Mouse (Mus musculus) hindbrain, embryonic 13.5 days (tissue): ENCODE measurements at regions not wholly inside any gene's neighbourhood (a gene's known extent, or its start where the extent isn't known, plus 50 kb on each side); places are given as distances from the start of the nearest gene placed in this dataset.

ENCODE experiments used
- ATAC-seq: fragments of 200-750 bp; cut with Nextera tagmentation; 2 replicates; pipeline ENCODE4 v1.8.0; 2017; ENCODE audit warnings: moderate TSS enrichment; ENCODE audit not compliant: low FRiP score
- H3K27ac ChIP-seq: fragments of 300-500 bp; sonication (generic); 2 replicates; pipeline ENCODE4 v1.5.1; 2015; ENCODE audit warnings: inconsistent platforms, mild to moderate bottlenecking, moderate library complexity
- H3K27me3 ChIP-seq: fragments of 300-500 bp; sonication (generic); 2 replicates; pipeline ENCODE4 v1.6.1; 2015; ENCODE audit warnings: mild to moderate bottlenecking, inconsistent platforms
- H3K36me3 ChIP-seq: fragments of 300-500 bp; sonication (generic); 2 replicates; pipeline ENCODE4 v1.6.1; 2015; ENCODE audit warnings: mild to moderate bottlenecking, inconsistent platforms
- H3K4me1 ChIP-seq: fragments of 300-500 bp; sonication (generic); replicated peaks from 2 replicates; pipeline ENCODE4 v1.6.1; 2015; ENCODE audit warnings: inconsistent platforms
- H3K4me2 ChIP-seq: fragments of 300-500 bp; sonication (generic); 2 replicates; pipeline ENCODE4 v1.6.1; 2015; ENCODE audit warnings: inconsistent platforms, mild to moderate bottlenecking, moderate library complexity
- H3K4me3 ChIP-seq: fragments of 300-500 bp; sonication (generic); 2 replicates; pipeline ENCODE4 v1.5.1; 2015; ENCODE audit warnings: mild to moderate bottlenecking, inconsistent platforms
- H3K9ac ChIP-seq: fragments of 300-500 bp; sonication (generic); 2 replicates; pipeline ENCODE4 v1.6.1; 2015; ENCODE audit warnings: mild to moderate bottlenecking, inconsistent platforms
- H3K9me3 ChIP-seq: fragments of 300-500 bp; sonication (generic); 2 replicates; pipeline ENCODE4 v1.6.1; 2016; ENCODE audit warnings: inconsistent platforms
- WGBS: fragments of 180-500 bp; shearing (Covaris S2); methylation state at CpG from one replicate; pipeline ENCODE4 v1.1.7; 2015; 5-methylcytosine and 5-hydroxymethylcytosine counted together

DNA sequence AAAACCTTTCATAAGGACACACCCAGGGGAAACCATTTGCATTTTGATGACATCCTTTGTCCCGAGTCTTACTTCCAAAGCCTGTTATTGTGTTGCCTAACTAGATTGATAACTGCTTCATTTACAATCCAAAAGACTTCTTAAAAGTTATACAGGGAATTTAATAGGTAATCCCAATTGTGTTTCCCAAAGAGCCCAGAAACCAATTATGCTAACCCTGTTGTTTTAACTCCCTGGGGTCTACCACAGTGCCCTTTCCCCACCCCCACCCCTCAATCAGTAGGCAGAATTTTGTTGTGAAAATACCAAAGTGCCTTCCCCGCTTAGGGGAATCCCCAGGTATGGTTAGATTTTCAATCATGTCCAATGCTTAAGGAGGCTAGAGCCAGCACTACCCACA is 621.3 kb upstream of the Gm10131 start:
- Histone ChIP-seq H3K27ac (no peak overlapping the region), H3K27me3 (no peaks in the 10 kb centered on the region), H3K4me2 (no peak overlapping the region), H3K4me1 (peaks cover 19% of the 10 kb centered on the region), H3K36me3 (no peaks in the 10 kb centered on the region), H3K9ac (no peak overlapping the region), H3K4me3 (no peak overlapping the region), H3K9me3 (no peaks in the 10 kb centered on the region)
- ATAC-seq: no peak
- 14% methylated on average over 2 of the region's 2 CpGs for WGBS

DNA sequence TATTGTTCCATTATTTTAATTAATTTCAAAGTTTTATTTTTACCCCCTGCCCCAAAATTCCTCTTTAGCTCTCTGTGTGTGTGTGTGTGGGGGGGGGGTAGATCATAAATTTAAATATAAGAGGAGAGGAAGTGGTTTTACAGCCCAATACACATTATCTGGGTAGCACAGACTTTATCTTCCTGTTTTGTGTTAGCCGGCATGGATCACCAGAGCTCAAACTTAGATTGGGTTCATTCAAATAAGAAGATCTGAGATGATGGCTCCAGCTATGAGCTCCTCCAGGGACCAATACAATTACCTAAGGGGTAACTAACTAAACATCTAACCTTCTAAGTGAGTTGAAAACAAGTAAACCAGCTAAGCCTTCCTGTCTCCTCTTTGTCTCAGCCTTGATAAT is 620.8 kb upstream of the Gm10131 start:
- 24% methylated on average over 1 of the region's 1 CpGs for WGBS
- Histone ChIP-seq H3K27ac (no peak overlapping the region), H3K4me1 (peaks cover 19% of the 10 kb centered on the region), H3K27me3 (no peaks in the 10 kb centered on the region), H3K9me3 (no peaks in the 10 kb centered on the region), H3K9ac (no peak overlapping the region), H3K4me3 (no peak overlapping the region), H3K4me2 (no peak overlapping the region), H3K36me3 (no peaks in the 10 kb centered on the region)
- no peak for ATAC-seq

DNA sequence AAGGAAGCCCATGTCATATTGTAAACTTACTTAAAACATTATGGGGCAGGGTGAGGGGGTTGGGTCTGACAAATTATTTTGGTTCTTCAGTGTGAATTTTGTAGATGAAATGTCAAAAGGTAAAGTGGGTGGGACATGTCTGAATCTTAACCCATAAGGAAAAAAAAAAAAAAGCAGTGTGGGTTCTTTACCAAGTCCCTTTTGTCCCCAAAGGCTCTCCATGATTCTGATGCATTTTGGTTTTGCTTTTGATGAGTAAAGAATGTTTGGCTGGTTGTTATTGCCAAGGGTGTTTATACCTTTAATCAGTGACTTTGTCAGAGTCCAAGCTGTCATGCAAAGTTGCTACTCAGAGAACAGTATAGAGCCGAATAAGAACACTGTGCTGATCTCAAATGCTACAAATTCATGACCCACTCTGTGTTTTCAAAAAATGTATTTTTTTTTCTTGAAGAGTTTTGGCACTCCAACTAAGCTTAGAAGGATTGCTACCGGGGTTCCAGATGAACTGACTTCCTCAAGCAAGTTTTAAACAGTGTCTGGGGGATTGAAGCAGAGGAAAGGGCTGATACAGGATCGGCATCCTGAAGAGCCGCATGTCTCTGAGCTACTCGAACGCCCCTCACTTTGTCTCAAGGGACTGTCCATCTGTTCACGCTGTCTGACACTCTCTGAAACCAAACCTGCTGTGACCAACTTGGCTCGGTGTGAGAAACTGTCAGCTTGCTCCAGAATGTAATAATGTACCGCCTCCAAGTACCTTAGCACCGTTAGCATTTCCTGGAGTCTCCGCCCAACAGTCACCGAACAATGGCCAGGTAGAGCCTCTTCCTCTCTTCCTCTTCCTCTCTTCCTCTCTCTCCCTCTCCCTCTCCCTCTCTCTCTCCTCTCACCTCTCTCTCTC is 619.8 kb upstream of the Gm10131 start:
- ATAC-seq: 0 out of 2 replicates have a peak, but pooled peaks have one; percentile 36
- H3K36me3 ChIP-seq: no peaks in the 10 kb centered on the region
- H3K9ac ChIP-seq: no peak overlapping the region
- H3K4me1 ChIP-seq: peaks cover 19% of the 10 kb centered on the region
- H3K27ac ChIP-seq: no peak overlapping the region
- WGBS: 26% methylated on average over 12 of the region's 12 CpGs
- no peaks in the 10 kb centered on the region for H3K27me3 ChIP-seq
- H3K4me2 ChIP-seq: peak overlapping the region; percentile 36
- no peak overlapping the region for H3K4me3 ChIP-seq
- no peaks in the 10 kb centered on the region for H3K9me3 ChIP-seq

DNA sequence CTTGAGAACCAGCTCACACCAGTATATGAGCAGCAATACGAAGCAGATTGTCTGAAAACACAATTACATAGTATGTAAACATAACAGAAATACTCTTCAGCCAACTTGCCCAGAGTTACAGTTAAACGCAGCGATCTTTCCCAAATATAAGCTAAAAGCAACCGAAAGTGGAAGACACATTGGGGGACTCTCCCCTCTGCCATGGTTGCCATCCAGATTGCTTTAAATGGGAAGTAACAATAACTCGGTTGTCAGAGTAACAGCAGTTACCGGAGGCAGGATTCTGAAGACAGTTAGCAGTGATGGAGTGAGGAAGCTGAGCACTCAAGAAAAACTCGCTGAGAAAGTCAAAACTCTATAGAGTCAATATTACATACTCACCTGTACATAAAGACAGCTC is 618.0 kb upstream of the Gm10131 start:
- no peak for ATAC-seq
- H3K9ac ChIP-seq: no peak overlapping the region
- no peaks in the 10 kb centered on the region for H3K27me3 ChIP-seq
- H3K9me3 ChIP-seq: no peaks in the 10 kb centered on the region
- H3K4me2 ChIP-seq: no peak overlapping the region
- H3K36me3 ChIP-seq: no peaks in the 10 kb centered on the region
- H3K27ac ChIP-seq: no peak overlapping the region
- H3K4me1 ChIP-seq: peaks cover 19% of the 10 kb centered on the region
- H3K4me3 ChIP-seq: no peak overlapping the region
- WGBS: 84% methylated on average over 7 of the region's 7 CpGs

DNA sequence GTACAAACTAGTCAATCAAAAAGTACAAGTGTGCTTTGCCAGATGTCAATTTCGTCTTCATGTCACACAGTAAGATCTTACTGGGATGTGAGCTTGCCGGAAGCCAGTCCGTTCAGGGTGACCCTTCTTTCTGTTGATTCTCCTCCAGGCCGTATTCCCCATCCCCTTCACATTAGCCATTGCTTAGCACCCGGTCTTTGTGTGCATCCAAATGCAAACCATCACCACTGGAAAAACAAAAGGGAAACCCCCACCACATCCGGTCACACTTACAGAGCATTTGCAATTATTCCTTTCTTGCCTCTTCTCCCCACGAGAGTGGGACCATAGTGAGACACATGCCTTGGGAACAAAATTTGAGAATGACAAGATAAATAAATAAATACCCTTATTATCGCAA is 616.2 kb upstream of the Gm10131 start:
- Histone ChIP-seq H3K9ac (no peak overlapping the region), H3K9me3 (no peaks in the 10 kb centered on the region), H3K36me3 (no peaks in the 10 kb centered on the region), H3K27ac (no peak overlapping the region), H3K27me3 (no peaks in the 10 kb centered on the region), H3K4me2 (no peak overlapping the region), H3K4me3 (no peak overlapping the region), H3K4me1 (peaks cover 15% of the 10 kb centered on the region)
- no peak for ATAC-seq
- WGBS: 51% methylated on average over 8 of the region's 8 CpGs

DNA sequence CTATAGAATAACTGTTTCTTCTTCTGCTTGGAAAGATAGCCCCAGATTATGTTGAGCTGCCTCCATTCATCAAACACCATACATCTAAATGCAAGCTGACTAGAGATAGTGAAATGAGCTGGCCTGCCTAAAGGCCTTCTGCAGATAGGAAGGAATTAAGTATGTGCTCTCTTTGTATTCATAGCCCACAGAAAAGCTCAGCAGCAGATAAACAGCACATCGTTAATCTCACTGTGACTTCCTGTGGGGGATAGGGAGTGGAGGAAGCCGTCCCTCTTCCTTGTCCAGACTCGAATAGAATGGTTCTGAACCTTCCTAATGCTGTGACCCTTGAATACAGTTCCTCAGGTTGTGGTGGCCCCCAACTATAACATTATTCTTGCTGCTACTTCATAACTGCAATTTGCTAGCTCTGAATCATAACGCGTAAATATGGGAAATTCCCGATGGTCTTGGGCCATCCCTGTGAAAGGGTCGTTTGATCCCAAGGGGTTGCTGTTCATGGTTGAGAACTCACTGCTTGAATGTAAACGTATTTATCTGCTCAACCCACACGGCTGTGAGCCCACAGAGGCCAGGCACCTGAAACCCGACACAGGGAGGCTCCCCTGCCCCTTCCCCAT is 614.7 kb upstream of the Gm10131 start:
- Histone ChIP-seq H3K4me1 (peaks cover under 1% of the 10 kb centered on the region; the same call in 1 of the 2 replicates), H3K27me3 (no peaks in the 10 kb centered on the region), H3K9me3 (no peaks in the 10 kb centered on the region), H3K4me3 (no peak overlapping the region), H3K36me3 (no peaks in the 10 kb centered on the region), H3K4me2 (no peak overlapping the region), H3K9ac (no peak overlapping the region), H3K27ac (no peak overlapping the region)
- WGBS: 65% methylated on average over 10 of the region's 10 CpGs
- no peak for ATAC-seq

DNA sequence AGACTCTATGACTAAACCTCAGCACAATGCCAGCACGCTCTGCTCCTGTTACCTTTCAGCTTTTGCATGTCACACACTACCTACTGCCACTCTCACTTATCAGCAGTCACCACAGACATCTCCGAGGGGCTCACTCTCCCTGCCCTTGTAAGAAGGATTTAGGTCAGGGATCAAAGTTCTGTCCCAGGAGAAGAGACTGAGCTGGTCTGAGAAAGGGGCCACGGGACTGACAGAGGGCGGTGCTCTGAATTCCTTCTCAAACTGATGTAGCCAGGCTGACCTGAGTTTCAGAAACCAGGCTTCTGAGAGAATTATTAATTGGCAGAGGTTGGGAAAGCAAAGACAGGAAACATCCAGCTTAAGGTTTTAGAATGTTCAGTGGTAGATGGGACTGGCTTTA is 614.0 kb upstream of the Gm10131 start:
- Histone ChIP-seq H3K27ac (no peak overlapping the region), H3K4me3 (no peak overlapping the region), H3K4me1 (no peaks in the 10 kb centered on the region), H3K4me2 (no peak overlapping the region), H3K27me3 (no peaks in the 10 kb centered on the region), H3K9ac (no peak overlapping the region), H3K9me3 (no peaks in the 10 kb centered on the region), H3K36me3 (no peaks in the 10 kb centered on the region)
- no peak for ATAC-seq
- WGBS: 80% methylated on average over 4 of the region's 4 CpGs

DNA sequence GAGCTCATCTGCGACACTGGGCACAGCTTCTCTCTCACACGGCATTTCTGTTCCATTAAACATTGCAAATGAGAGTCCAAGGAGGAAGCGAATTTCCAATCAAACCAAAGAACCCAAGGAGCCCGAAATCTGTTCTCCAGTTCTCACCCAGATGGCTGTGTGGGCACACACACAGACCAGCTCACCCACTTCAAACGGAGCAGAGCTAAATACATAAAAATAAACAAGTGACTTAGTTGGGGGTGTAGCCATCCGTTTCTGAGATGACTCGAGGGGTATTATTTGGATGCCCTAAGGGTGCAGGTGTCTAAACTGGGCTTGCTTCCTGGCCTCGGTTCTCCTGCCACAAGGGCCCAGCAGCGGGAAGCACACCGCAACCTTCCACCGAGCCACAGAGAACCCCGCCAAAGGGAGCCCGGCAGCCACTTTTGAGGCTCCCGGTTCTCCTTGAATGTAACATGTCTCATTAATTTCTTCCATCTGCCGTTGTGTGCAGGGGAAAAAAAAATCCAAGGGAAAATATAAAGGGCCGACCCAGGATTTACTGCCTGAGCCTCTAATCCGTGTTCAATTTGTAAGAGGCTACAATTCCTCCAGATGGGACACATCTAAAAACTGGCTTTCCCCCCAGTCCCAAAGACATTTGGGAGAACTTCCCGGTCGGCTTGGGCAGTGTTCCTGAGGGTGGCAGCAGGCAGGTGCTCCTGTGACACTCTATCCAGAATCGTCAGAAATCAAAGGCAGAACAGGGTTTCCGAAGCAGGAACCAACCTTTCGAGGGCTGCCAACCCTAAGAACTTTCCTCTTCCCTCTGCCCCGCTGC is 598.6 kb upstream of the Gm10131 start:
- H3K36me3 ChIP-seq: no peaks in the 10 kb centered on the region
- no peak for ATAC-seq

DNA sequence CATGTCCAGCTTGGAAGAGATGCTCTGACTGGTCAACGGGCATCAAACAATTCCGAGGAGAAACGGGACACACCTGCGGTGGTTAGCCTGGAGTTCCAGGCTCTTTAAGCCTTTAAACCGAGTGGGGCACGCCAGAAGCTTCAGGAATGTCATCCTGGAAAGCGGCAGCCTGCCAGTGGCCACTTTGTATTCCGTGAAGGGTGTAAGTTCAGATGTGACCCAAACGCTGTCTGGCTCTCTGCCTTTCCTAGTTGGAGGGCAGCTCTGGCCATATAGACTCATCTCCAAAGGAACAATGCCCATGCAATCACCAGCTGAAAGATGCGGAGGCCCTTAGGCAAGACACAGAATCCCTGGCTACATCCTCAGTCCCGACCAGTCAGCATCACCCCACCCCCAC is 597.8 kb upstream of the Gm10131 start:
- Histone ChIP-seq H3K36me3 (no peaks in the 10 kb centered on the region), H3K27ac (no peak overlapping the region), H3K4me2 (no peak overlapping the region), H3K4me1 (no peaks in the 10 kb centered on the region), H3K9ac (no peak overlapping the region), H3K27me3 (no peaks in the 10 kb centered on the region), H3K4me3 (no peak overlapping the region), H3K9me3 (no peaks in the 10 kb centered on the region)
- WGBS: 64% methylated on average over 11 of the region's 11 CpGs
- no peak for ATAC-seq

More for the DNA sequence above, 598.6 kb upstream of the Gm10131 start:
- 77% methylated on average over 23 of the region's 23 CpGs for WGBS
- H3K4me1 ChIP-seq: no peaks in the 10 kb centered on the region
- H3K9me3 ChIP-seq: no peaks in the 10 kb centered on the region
- no peak overlapping the region for H3K9ac ChIP-seq
- no peaks in the 10 kb centered on the region for H3K27me3 ChIP-seq
- H3K27ac ChIP-seq: no peak overlapping the region
- H3K4me3 ChIP-seq: no peak overlapping the region
- H3K4me2 ChIP-seq: no peak overlapping the region

DNA sequence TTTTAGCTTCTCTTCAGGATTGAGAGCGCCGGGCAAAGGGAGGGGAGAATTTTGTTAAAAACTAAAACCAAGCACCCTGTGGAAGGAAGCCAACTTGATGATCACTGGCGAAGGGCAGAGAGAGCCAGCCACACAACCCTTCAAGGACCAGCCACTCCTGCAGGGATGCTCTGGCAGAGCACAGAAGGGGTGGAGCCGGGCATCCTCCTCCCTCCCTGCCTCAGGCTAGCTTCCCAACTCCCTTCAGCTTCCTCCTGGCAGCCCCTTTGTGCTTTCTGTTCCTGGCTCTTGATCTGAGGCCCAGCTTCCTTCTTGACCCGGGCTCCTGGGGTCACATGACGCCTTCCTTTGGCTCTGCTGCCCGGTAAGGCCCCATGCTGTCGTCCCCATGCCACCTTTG is 591.8 kb upstream of the Gm10131 start:
- no peak overlapping the region for H3K27ac ChIP-seq
- H3K9ac ChIP-seq: no peak overlapping the region
- no peak for ATAC-seq
- no peaks in the 10 kb centered on the region for H3K36me3 ChIP-seq
- no peaks in the 10 kb centered on the region for H3K9me3 ChIP-seq
- peaks cover 5% of the 10 kb centered on the region; the same call in 1 of the 2 replicates for H3K27me3 ChIP-seq
- WGBS: 10% methylated on average over 8 of the region's 8 CpGs
- no peak overlapping the region for H3K4me3 ChIP-seq
- H3K4me2 ChIP-seq: no peak overlapping the region
- 0 out of 2 replicates have a peak, but pooled peaks cover 4% of the 10 kb centered on the region for H3K4me1 ChIP-seq

DNA sequence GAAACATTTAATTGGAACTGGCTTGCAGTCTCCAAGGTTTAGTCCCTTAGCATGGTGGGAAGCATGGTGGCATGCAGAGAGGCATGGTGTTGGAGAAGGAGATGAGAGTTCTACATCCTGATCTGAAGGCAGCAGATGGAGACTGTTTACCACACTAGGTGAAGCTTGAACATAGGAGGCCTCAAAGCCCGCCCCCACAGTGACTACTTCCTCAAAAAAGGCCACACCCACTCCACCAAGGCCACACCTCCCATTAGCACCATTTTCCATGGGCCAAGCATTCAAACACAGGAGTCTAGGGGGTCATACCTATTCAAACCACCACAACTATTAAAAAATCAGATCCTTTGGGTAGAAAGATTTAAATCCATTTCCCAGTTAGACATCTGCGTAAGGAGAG is 591.3 kb upstream of the Gm10131 start:
- Histone ChIP-seq H3K27me3 (peaks cover 5% of the 10 kb centered on the region; the same call in 1 of the 2 replicates), H3K36me3 (no peaks in the 10 kb centered on the region), H3K9ac (no peak overlapping the region), H3K4me1 (0 out of 2 replicates have a peak, but pooled peaks cover 4% of the 10 kb centered on the region), H3K27ac (no peak overlapping the region), H3K9me3 (no peaks in the 10 kb centered on the region), H3K4me2 (no peak overlapping the region), H3K4me3 (no peak overlapping the region)
- 93% methylated on average over 2 of the region's 2 CpGs for WGBS
- no peak for ATAC-seq

DNA sequence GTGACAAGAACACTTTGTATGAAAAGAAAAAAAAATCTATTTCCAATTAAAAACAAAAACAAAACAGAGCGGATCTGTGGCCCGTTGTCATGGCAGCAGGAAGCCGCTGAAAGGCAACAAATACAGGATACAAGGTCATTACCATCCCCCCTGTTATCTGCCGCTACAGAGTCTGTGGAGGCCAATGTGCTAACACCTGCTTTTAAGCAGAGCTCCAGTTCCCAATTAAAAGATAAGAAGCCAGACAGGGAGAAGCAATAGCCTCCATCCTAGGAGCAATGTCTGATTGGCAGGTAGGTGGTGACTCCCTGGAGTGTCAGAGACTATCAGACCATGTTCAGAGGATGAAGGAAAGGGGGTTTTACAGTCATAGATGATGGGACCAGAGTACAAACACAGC is 587.5 kb upstream of the Gm10131 start:
- Histone ChIP-seq H3K4me1 (0 out of 2 replicates have a peak, but pooled peaks cover 4% of the 10 kb centered on the region), H3K36me3 (no peaks in the 10 kb centered on the region), H3K4me3 (no peak overlapping the region), H3K9ac (no peak overlapping the region), H3K4me2 (no peak overlapping the region), H3K27ac (no peak overlapping the region), H3K9me3 (no peaks in the 10 kb centered on the region), H3K27me3 (peaks cover 5% of the 10 kb centered on the region; the same call in 1 of the 2 replicates)
- WGBS: 70% methylated on average over 4 of the region's 4 CpGs
- no peak for ATAC-seq
